Mouse (Mus musculus) liver, embryonic 11.5 days (tissue): Measurements from ENCODE around the gene Slc16a10. TPM values are rescaled to one million over a fixed set of nuclear protein-coding genes. Genes with fewer than 3 reads are reported as not detected.

Experiments used
- ATAC-seq: fragments of 200-750 bp; cut with Nextera tagmentation; replicated peaks from 2 replicates; pipeline ENCODE4 v1.8.0; 2017; ENCODE audit warnings: moderate number of reproducible peaks, mild to moderate bottlenecking, moderate TSS enrichment, moderate library complexity; ENCODE audit not compliant: low FRiP score
- DNase-seq: peaks from one replicate; pipeline ENCODE4 v3.0.0-alpha.2; 2017; ENCODE audit warnings: low spot score
- H3K27ac ChIP-seq: fragments of 300-500 bp; sonication (generic); 2 replicates; pipeline ENCODE4 v1.5.1; 2014; ENCODE audit warnings: mild to moderate bottlenecking, low read depth, low read length, control low read depth
- H3K27me3 ChIP-seq: fragments of 300-500 bp; sonication (generic); replicated peaks from 2 replicates; pipeline ENCODE4 v1.6.1; 2014; ENCODE audit warnings: low read length, mixed read lengths; ENCODE audit not compliant: control insufficient read depth, insufficient read depth
- H3K36me3 ChIP-seq: fragments of 300-500 bp; sonication (generic); 2 replicates; pipeline ENCODE4 v1.6.1; 2014; ENCODE audit warnings: mild to moderate bottlenecking, low read length, moderate library complexity, mixed read lengths; ENCODE audit not compliant: control insufficient read depth, insufficient read depth
- H3K4me1 ChIP-seq: fragments of 300-500 bp; sonication (generic); replicated peaks from 2 replicates; pipeline ENCODE4 v1.6.1; 2014; ENCODE audit warnings: low read length, mixed read lengths; ENCODE audit not compliant: control insufficient read depth, insufficient read depth
- H3K4me2 ChIP-seq: fragments of 300-500 bp; sonication (generic); 2 replicates; pipeline ENCODE4 v1.6.1; 2014; ENCODE audit warnings: mild to moderate bottlenecking, control low read depth, moderate library complexity
- H3K4me3 ChIP-seq: fragments of 300-500 bp; sonication (generic); 2 replicates; pipeline ENCODE4 v1.5.1; 2014; ENCODE audit warnings: low read depth, low read length, control low read depth
- H3K9ac ChIP-seq: fragments of 300-500 bp; sonication (generic); 2 replicates; pipeline ENCODE4 v1.6.1; 2014; ENCODE audit warnings: low read depth, low read length, control low read depth
- H3K9me3 ChIP-seq: fragments of 300-500 bp; sonication (generic); 2 replicates; pipeline ENCODE4 v1.6.1; 2016; ENCODE audit warnings: low read length, inconsistent platforms, mixed read lengths; ENCODE audit not compliant: control insufficient read depth
- WGBS: fragments of 180-500 bp; shearing (Covaris S2); extraction: QIAGEN DNeasy Blood & Tissue Kit; methylation state at CpG from one replicate; pipeline ENCODE4 v1.1.7; 2014; 5-methylcytosine and 5-hydroxymethylcytosine counted together
- polyA plus RNA-seq: library from polyadenylated mRNA; unstranded; fragments of >200 nt; fragmentation: Nextera tagmentation; extraction: Ambion mirVana; gene quantifications from 2 replicates; pipeline ENCODE4 v1.2.1, GENCODE M21; 2014

The Slc16a10 gene
- polyA plus RNA-seq, 1 experiment from 2014 or later: 46.9 TPM

DNA sequence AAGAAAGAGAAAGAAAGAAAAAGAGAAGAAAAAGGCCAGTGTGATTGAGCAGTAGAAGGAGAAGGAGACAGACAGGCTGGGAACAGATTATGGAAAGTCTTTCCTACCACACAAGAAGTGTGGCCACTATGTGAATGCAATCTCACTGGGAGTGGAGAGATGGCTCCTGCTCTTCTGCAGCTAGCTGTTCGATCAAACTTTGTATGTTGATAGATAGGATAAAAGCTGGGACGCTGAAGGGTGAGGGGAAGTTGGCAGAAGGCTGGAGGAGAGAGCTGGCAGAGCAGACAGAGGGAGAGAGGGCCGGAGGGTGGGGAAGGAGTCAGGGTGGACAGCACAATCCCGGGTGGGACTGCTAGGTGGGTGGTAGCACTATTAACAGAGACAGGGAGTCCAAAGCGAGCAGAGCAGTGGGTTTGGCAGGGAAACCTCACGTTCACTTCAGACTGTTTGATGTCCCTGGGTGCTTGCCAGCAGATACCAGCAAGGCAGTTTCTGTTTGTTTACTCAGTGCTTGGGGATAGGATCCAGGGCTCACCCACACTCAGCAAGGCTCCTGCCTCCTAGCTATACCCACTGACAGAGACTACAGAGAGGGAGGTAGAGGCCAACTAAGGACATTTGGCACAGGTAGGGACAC lies 35.4 kb upstream of the Slc16a10 start:
- DNase-seq (no peak), ATAC-seq (no peak)
- Histone ChIP-seq H3K4me3 (no peak overlapping the region), H3K27me3 (no peaks in the 10 kb centered on the region), H3K27ac (no peak overlapping the region), H3K9me3 (no peaks in the 10 kb centered on the region), H3K4me2 (no peak overlapping the region), H3K36me3 (no peaks in the 10 kb centered on the region), H3K9ac (no peak overlapping the region), H3K4me1 (no peaks in the 10 kb centered on the region)
- WGBS: 47% methylated on average over 6 of the region's 6 CpGs

DNA sequence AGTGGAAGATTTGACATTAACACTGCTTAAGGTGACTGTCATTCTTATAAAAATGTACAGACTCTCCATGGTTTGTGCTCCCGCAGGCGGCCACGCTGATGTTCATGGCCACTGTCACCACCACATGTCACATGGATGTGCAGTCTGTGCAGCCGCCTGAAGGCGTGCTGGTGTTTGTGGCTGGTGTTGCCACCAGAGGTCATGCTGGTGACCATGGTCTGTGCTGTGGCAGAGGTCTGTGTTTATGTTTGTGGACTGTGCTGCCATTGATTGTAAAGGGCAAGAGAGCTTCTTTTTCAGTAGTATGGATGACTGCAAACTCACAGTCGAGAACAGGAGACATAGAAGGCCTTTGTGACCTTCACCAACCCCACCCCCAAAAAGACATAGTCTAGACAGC lies 30.1 kb upstream of the Slc16a10 start:
- ATAC-seq (no peak), DNase-seq (no peak)
- Histone ChIP-seq H3K4me1 (peaks cover 7% of the 10 kb centered on the region; the same call in 1 of the 2 replicates), H3K4me2 (no peak overlapping the region), H3K27me3 (no peaks in the 10 kb centered on the region), H3K36me3 (no peaks in the 10 kb centered on the region), H3K9ac (no peak overlapping the region), H3K27ac (no peak overlapping the region), H3K9me3 (no peaks in the 10 kb centered on the region), H3K4me3 (no peak overlapping the region)
- 86% methylated on average over 6 of the region's 6 CpGs for WGBS

DNA sequence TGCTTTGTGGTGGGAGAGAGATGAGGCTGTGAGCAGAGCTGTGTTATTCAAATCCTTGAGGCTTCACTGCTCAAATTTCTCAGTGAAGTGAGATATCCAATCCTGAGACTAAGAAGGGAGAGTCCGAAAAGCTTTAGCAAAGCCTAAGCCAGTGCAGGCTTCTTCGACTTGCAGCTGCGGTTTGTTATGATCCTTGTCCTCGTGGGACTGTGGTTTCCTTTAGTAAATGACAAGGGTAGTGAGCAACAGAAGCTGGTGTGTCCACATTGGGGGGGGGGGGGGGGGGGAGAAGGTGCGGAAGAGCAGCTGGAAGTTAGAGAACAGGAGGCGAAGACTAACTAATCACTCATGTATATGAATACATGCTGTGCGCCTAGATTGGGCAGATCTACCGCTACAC lies 29.2 kb upstream of the Slc16a10 start:
- Histone ChIP-seq H3K4me3 (no peak overlapping the region), H3K9ac (no peak overlapping the region), H3K4me1 (peaks cover 7% of the 10 kb centered on the region; the same call in 1 of the 2 replicates), H3K27ac (no peak overlapping the region), H3K36me3 (no peaks in the 10 kb centered on the region), H3K9me3 (no peaks in the 10 kb centered on the region), H3K4me2 (no peak overlapping the region), H3K27me3 (no peaks in the 10 kb centered on the region)
- DNase-seq (no peak), ATAC-seq (no peak)
- WGBS: 61% methylated on average over 8 of the region's 8 CpGs

DNA sequence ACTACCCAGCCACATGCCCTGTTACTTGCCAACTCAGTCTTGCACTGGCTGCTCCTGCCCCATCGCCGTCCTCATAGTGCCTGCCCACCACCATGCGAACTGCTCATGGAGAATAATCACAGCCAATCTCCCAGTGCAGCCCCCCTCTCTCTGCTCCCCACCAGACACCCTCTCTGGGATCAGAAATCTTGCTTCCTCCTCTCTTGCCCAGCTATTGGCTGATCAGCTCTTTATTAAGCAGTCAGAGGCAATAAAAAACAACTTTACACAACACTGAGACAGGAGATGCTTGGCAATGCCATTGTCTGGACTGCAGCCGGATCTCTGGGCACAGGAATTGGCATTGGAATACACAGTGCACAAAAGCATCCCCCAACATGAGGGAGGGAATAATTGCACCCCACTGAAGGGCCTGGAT lies 28.1 kb upstream of the Slc16a10 start:
- Histone ChIP-seq H3K27ac (no peak overlapping the region), H3K27me3 (no peaks in the 10 kb centered on the region), H3K4me1 (peaks cover 7% of the 10 kb centered on the region; the same call in 1 of the 2 replicates), H3K36me3 (no peaks in the 10 kb centered on the region), H3K9ac (no peak overlapping the region), H3K4me3 (no peak overlapping the region), H3K9me3 (no peaks in the 10 kb centered on the region), H3K4me2 (no peak overlapping the region)
- 91% methylated on average over 4 of the region's 4 CpGs for whole genome bisulfite sequencing
- DNase-seq (no peak), ATAC-seq (no peak)

DNA sequence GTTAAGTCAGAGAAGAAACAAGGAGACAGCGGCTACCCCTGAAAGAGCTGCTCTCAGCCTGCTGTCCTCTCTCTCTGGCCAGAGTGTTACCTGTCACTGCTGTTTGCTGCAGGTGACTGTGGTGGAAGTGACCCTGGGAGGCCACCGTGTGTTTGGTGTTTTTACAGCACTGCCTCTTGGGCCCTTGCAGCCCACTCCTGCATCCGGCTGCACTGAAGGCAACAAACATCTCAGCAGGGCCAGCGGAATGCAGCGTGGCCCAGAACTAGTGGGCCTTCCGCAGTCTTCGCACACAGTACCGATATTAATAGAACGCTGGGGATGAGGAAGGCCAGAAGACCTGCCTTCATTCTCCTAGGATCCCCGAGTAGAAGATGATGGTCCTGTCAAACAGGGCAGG lies 27.5 kb upstream of the Slc16a10 start:
- ATAC-seq (no peak), DNase-seq (no peak)
- H3K4me1 ChIP-seq: peaks cover 7% of the 10 kb centered on the region; the same call in 1 of the 2 replicates
- no peak overlapping the region for H3K27ac ChIP-seq
- no peaks in the 10 kb centered on the region for H3K36me3 ChIP-seq
- no peak overlapping the region for H3K4me3 ChIP-seq
- WGBS: 86% methylated on average over 10 of the region's 10 CpGs
- no peak overlapping the region for H3K9ac ChIP-seq
- H3K4me2 ChIP-seq: no peak overlapping the region
- no peaks in the 10 kb centered on the region for H3K27me3 ChIP-seq
- H3K9me3 ChIP-seq: no peaks in the 10 kb centered on the region

DNA sequence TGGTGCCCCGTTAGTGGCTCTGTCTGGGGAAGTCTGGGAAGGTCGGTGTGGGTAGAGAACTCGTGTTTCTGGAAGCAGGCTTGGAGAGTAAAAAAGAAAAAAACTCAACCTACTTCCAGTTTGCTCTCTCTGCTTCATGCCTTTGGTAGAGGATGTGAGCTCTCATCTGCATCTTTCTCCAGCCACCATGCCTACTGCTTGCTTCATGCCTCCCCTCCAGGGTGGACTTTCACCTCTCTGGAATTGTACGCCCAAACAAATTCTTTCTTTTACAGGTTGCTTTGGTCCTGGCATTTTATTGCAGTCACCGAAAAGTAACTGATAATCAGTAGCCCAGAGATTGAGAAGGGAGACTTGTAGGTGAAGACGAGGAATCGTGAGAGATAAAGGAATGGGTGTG lies 27.0 kb upstream of the Slc16a10 start:
- DNase-seq: no peak
- 76% methylated on average over 7 of the region's 7 CpGs for WGBS
- no peaks in the 10 kb centered on the region for H3K36me3 ChIP-seq
- ATAC-seq: no peak
- H3K9me3 ChIP-seq: no peaks in the 10 kb centered on the region
- H3K4me2 ChIP-seq: no peak overlapping the region
- no peak overlapping the region for H3K27ac ChIP-seq
- peaks cover 7% of the 10 kb centered on the region; the same call in 1 of the 2 replicates for H3K4me1 ChIP-seq
- H3K27me3 ChIP-seq: no peaks in the 10 kb centered on the region
- no peak overlapping the region for H3K9ac ChIP-seq
- H3K4me3 ChIP-seq: no peak overlapping the region

DNA sequence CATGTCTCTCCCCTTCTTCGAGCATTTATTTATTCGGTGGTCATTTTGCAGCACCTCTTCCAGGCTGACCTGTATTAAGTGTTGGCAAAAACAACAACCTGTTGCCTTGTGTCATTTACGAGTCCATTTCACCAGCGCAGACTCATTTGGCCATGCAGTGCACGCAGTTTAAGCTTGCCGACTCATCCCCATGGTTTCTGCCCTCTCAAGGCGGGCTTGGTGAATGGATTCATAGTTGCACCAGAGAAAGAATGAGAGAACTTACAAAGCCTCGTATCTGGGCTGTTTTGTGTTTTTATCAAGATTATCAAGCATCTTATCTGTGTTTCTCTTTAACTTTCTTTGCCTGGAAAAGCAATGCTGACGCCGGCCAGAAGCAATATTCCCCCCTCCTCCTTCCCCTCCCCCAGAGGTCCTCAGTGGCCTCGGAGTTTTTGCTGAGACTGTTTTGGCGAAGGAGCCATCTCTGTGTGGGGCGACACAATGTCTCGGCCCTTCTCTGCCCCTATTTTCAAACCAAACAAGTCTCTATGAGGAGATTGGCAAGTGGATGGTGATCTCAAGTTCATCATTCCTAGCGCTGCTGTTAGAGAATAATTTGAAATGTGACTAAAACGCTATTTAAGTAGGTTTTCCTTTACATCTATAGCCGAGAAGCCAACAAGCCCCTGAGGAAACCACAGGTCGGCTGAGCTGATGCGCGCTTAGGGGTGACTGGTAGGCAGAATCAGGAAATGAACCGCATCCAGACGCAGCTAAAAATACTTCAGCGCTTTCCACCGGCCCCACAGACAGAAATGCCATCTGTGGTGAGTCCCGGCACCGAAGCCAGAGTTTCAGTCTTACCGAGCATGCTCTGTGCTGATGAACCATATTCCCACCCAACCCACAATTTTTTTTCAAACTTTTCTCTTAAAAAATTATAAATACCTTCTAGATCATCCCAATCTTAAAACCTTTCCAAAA lies 22.6 kb upstream of the Slc16a10 start:
- Histone ChIP-seq H3K9ac (0 out of 2 replicates have a peak overlapping the region, but pooled peaks have one; percentile 6), H3K4me1 (peaks cover 7% of the 10 kb centered on the region; the same call in 1 of the 2 replicates), H3K9me3 (no peaks in the 10 kb centered on the region), H3K4me3 (peak overlapping the region; percentile 19; the same call in 1 of the 2 replicates), H3K27ac (no peak overlapping the region), H3K27me3 (no peaks in the 10 kb centered on the region), H3K4me2 (peak overlapping the region; percentile 58), H3K36me3 (no peaks in the 10 kb centered on the region)
- ATAC-seq: no peak
- no peak for DNase-seq
- 43% methylated on average over 27 of the region's 27 CpGs for WGBS

DNA sequence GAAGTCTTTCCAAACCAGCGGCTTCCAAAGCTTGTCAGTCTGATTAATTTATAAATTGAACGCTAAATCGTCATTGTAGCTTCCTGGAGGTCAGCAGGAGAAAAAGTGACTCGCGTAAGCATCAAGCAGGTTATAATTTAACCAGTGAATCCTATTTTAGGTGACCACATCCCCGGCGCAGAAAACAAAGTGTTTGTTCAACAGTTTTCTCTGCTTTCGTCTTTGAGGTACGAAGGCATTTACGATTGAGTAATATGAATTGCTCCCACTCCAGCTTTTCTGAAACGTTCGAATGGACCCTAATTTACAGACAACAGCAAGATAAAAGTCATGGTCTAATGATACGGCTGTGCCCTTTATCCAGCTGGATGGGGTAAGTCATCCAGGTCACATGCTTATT lies 21.9 kb upstream of the Slc16a10 start:
- WGBS: 74% methylated on average over 13 of the region's 13 CpGs
- no peak for DNase-seq
- Histone ChIP-seq H3K27me3 (no peaks in the 10 kb centered on the region), H3K27ac (no peak overlapping the region), H3K36me3 (no peaks in the 10 kb centered on the region), H3K4me2 (no peak overlapping the region), H3K9ac (no peak overlapping the region), H3K4me3 (no peak overlapping the region), H3K4me1 (no peaks in the 10 kb centered on the region), H3K9me3 (no peaks in the 10 kb centered on the region)
- ATAC-seq: no peak
